Mouse (Mus musculus) lung, embryonic 14.5 days (tissue): ENCODE measurements around the gene Mpzl3. TPM values are rescaled to one million over a fixed set of nuclear protein-coding genes. Genes with fewer than 3 reads are reported as not detected.

Source experiments
- ATAC-seq: fragments of 200-750 bp; cut with Nextera tagmentation; 2 replicates; pipeline ENCODE4 v1.8.0; 2017; ENCODE audit warnings: mild to moderate bottlenecking, moderate TSS enrichment, moderate library complexity; ENCODE audit not compliant: insufficient read depth
- DNase-seq: peaks from one replicate; pipeline ENCODE4 v3.0.0-alpha.2; 2015
- H3K27ac ChIP-seq: fragments of 300-500 bp; sonication (generic); 2 replicates; pipeline ENCODE4 v1.5.1; 2014; ENCODE audit warnings: low read depth, mild to moderate bottlenecking, moderate library complexity
- H3K27me3 ChIP-seq: fragments of 300-500 bp; sonication (generic); 2 replicates; pipeline ENCODE4 v1.6.1; 2014; ENCODE audit warnings: low read length, control low read depth; ENCODE audit not compliant: insufficient read depth
- H3K36me3 ChIP-seq: fragments of 300-500 bp; sonication (generic); 2 replicates; pipeline ENCODE4 v1.6.1; 2014; ENCODE audit warnings: control low read depth; ENCODE audit not compliant: insufficient read depth
- H3K4me1 ChIP-seq: fragments of 300-500 bp; sonication (generic); 2 replicates; pipeline ENCODE4 v1.6.1; 2014; ENCODE audit warnings: antibody characterized with exemption, control low read depth; ENCODE audit not compliant: insufficient read depth
- H3K4me2 ChIP-seq: fragments of 300-500 bp; sonication (generic); 2 replicates; pipeline ENCODE4 v1.6.1; 2014; ENCODE audit warnings: mild to moderate bottlenecking
- H3K4me3 ChIP-seq: fragments of 300-500 bp; sonication (generic); 2 replicates; pipeline ENCODE4 v1.5.1; 2014; ENCODE audit warnings: low read depth, low read length
- H3K9ac ChIP-seq: fragments of 300-500 bp; sonication (generic); 2 replicates; pipeline ENCODE4 v1.6.1; 2014
- H3K9me3 ChIP-seq: fragments of 300-500 bp; sonication (generic); 2 replicates; pipeline ENCODE4 v1.6.1; 2016; ENCODE audit warnings: low read depth, low read length, control low read depth
- CTCF ChIP-seq: IDR thresholded peaks from 2 replicates; pipeline ENCODE4 v1.5.1; 2016; ENCODE audit warnings: antibody characterized with exemption, low read depth
- WGBS: fragments of 180-500 bp; shearing (Covaris S2); extraction: QIAGEN DNeasy Blood & Tissue Kit; methylation state at CpG from one replicate; pipeline ENCODE4 v1.1.7; 2014; 5-methylcytosine and 5-hydroxymethylcytosine counted together
- polyA plus RNA-seq: library from polyadenylated mRNA; unstranded; fragments of >200 nt; fragmentation: Nextera tagmentation; extraction: Ambion mirVana; gene quantifications from 2 replicates; pipeline ENCODE4 v1.2.1, GENCODE M21; 2014

Gene Mpzl3
- polyA plus RNA-seq, 1 experiment from 2014 or later = 2.1 TPM

GRCm38 (mm10) chr9:45085741-45086690 is 31.0 kb downstream of the Mpzl3 start:
- no peak for DNase-seq
- WGBS = 72% methylated on average over 12 of the region's 12 CpGs
- Histone ChIP-seq H3K4me3 (no peak overlapping the region), H3K4me1 (no peaks in the 10 kb centered on the region), H3K27ac (no peak overlapping the region), H3K27me3 (no peaks in the 10 kb centered on the region), H3K36me3 (no peaks in the 10 kb centered on the region), H3K9ac (no peak overlapping the region), H3K4me2 (no peak overlapping the region), H3K9me3 (no peaks in the 10 kb centered on the region)
- TF ChIP-seq CTCF = no peak
- no peak for ATAC-seq

- no peak for DNase-seq
- no peaks in the 10 kb centered on the region for H3K36me3 ChIP-seq
- no peak for ATAC-seq
- H3K27ac ChIP-seq = no peak overlapping the region
- no peak for TF ChIP-seq CTCF
- no peaks in the 10 kb centered on the region for H3K27me3 ChIP-seq
- no peak overlapping the region for H3K4me2 ChIP-seq
- H3K4me1 ChIP-seq = no peaks in the 10 kb centered on the region
- no peak overlapping the region for H3K4me3 ChIP-seq
- H3K9me3 ChIP-seq = no peaks in the 10 kb centered on the region
- H3K9ac ChIP-seq = no peak overlapping the region
Measured at GRCm38 (mm10) chr9:45088040-45088439, 33.1 kb downstream of the Mpzl3 start.

GRCm38 (mm10) chr9:45090811-45091210 is 35.8 kb downstream of the Mpzl3 start:
- DNase-seq (no peak), ATAC-seq (no peak)
- H3K4me3 ChIP-seq = no peak overlapping the region
- no peak overlapping the region for H3K4me2 ChIP-seq
- H3K9ac ChIP-seq = no peak overlapping the region
- H3K4me1 ChIP-seq = no peaks in the 10 kb centered on the region
- no peaks in the 10 kb centered on the region for H3K36me3 ChIP-seq
- H3K9me3 ChIP-seq = no peaks in the 10 kb centered on the region
- TF ChIP-seq CTCF = 0 out of 2 replicates have a peak, but pooled peaks have one; percentile 18
- H3K27me3 ChIP-seq = no peaks in the 10 kb centered on the region
- no peak overlapping the region for H3K27ac ChIP-seq
- 61% methylated on average over 3 of the region's 3 CpGs for WGBS

GRCm38 (mm10) chr9:45092641-45093040 is 37.7 kb downstream of the Mpzl3 start:
- Histone ChIP-seq H3K4me3 (no peak overlapping the region), H3K4me2 (no peak overlapping the region), H3K4me1 (no peaks in the 10 kb centered on the region), H3K27ac (no peak overlapping the region), H3K36me3 (no peaks in the 10 kb centered on the region), H3K9ac (no peak overlapping the region), H3K9me3 (no peaks in the 10 kb centered on the region), H3K27me3 (no peaks in the 10 kb centered on the region)
- no peak for DNase-seq
- ATAC-seq = no peak
- 51% methylated on average over 4 of the region's 4 CpGs for WGBS
- no peak for TF ChIP-seq CTCF

GRCm38 (mm10) chr9:45095149-45095937 is 40.4 kb downstream of the Mpzl3 start:
- no peaks in the 10 kb centered on the region for H3K4me1 ChIP-seq
- 66% methylated on average over 6 of the region's 6 CpGs for WGBS
- no peaks in the 10 kb centered on the region for H3K9me3 ChIP-seq
- no peak for TF ChIP-seq CTCF
- no peaks in the 10 kb centered on the region for H3K27me3 ChIP-seq
- H3K36me3 ChIP-seq = no peaks in the 10 kb centered on the region
- ATAC-seq (no peak), DNase-seq (peak; percentile 26)
- no peak overlapping the region for H3K4me3 ChIP-seq
- H3K4me2 ChIP-seq = no peak overlapping the region
- no peak overlapping the region for H3K27ac ChIP-seq
- H3K9ac ChIP-seq = no peak overlapping the region

GRCm38 (mm10) chr9:45097877-45098276 is 42.9 kb downstream of the Mpzl3 start:
- no peaks in the 10 kb centered on the region for H3K4me1 ChIP-seq
- ATAC-seq (no peak), DNase-seq (no peak)
- H3K9ac ChIP-seq = no peak overlapping the region
- no peak for TF ChIP-seq CTCF
- H3K9me3 ChIP-seq = no peaks in the 10 kb centered on the region
- 83% methylated on average over 5 of the region's 5 CpGs for WGBS
- no peaks in the 10 kb centered on the region for H3K36me3 ChIP-seq
- no peak overlapping the region for H3K27ac ChIP-seq
- no peaks in the 10 kb centered on the region for H3K27me3 ChIP-seq
- H3K4me2 ChIP-seq = no peak overlapping the region
- no peak overlapping the region for H3K4me3 ChIP-seq

- Histone ChIP-seq H3K9ac (no peak overlapping the region), H3K9me3 (no peaks in the 10 kb centered on the region), H3K27ac (no peak overlapping the region), H3K4me2 (no peak overlapping the region), H3K27me3 (no peaks in the 10 kb centered on the region), H3K4me3 (no peak overlapping the region), H3K4me1 (no peaks in the 10 kb centered on the region), H3K36me3 (no peaks in the 10 kb centered on the region)
- DNase-seq = no peak
- no peak for ATAC-seq
- TF ChIP-seq CTCF = no peak
- 26% methylated on average over 3 of the region's 3 CpGs for WGBS
Measured at GRCm38 (mm10) chr9:45098426-45098825, 43.4 kb downstream of the Mpzl3 start.
